Mouse (Mus musculus): Measurements from ENCODE around the gene Slc9a9. TPM values are rescaled to one million over a fixed set of nuclear protein-coding genes. Genes with fewer than 3 reads are reported as not detected.

The Slc9a9 gene
- polyA plus RNA-seq, 1 experiment, result 4.4 TPM

DNA sequence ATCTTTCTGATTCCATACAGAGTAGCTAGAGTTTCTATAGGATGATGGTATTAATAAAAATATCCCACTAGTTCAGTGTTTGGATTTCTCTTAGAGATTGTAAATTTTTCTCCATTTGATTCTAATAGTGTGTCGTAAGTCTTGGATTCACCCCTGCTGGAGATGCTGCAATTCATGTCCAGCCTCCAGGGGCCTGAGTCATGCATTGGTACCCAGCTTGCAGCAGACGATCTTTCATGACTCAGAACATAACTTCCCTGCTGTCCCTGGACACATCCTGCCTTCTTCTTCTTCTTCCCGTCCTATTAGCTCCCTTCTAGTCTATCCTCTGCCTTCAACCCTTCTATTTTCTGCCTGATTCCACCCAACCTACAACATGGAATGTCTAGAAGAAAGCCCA, 181.8 kb downstream of the Slc9a9 start:
- no peak overlapping the region for H3ac ChIP-seq (ENCODE audit: control insufficient read depth, insufficient read length, low read depth)
- H3K36me3 ChIP-seq (ENCODE audit: control insufficient read depth, insufficient read depth), result no peaks in the 10 kb centered on the region
- no peaks in the 10 kb centered on the region for H3K79me3 ChIP-seq (ENCODE audit: low read depth)
- no peaks in the 10 kb centered on the region for H3K79me2 ChIP-seq (ENCODE audit: control insufficient read depth, insufficient read depth)
- no peak for TF ChIP-seq USF1 (IDR thresholded peaks at IDR 0.05; ENCODE audit: low read depth)
- TF ChIP-seq CEBPB (IDR thresholded peaks at IDR 0.05; ENCODE audit: low read depth), result peak; percentile 78
- TF ChIP-seq MAX (IDR thresholded peaks at IDR 0.05), result no peak
- no peak for TF ChIP-seq MYOD1 (IDR thresholded peaks at IDR 0.05; ENCODE audit: control insufficient read depth, insufficient read length, low read depth)
- peak; percentile 33 for TF ChIP-seq FOSL1 (IDR thresholded peaks at IDR 0.05; ENCODE audit: insufficient read depth, low read length, poor library complexity, severe bottlenecking)
- no peaks in the 10 kb centered on the region for H3K27me3 ChIP-seq (ENCODE audit: control insufficient read depth, insufficient read depth, insufficient read length)
- H3K4me3 ChIP-seq (ENCODE audit: insufficient read depth, poor library complexity, severe bottlenecking), result no peak overlapping the region

DNA sequence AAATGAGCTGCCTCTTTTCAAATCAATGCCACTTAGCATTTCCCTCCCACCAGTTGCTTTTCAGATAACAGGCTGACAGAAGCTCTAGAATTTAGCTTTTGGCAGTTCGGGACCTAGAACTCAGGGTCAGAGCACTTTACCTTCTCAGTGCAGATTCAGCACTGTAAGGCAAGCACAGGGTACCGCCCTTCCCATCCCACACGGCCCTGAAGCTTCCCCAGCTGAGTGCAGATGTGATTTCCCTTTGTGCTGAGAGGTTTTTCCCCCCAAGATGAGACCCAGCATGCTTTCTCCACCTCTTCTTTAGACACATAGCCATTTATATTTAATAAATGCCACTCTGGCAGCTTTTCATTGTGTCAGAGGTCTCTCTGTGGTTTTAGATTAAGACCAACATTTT, 186.4 kb downstream of the Slc9a9 start:
- no peaks in the 10 kb centered on the region for H3K79me3 ChIP-seq (ENCODE audit: low read depth)
- H3K27me3 ChIP-seq (ENCODE audit: control insufficient read depth, insufficient read depth, insufficient read length), result no peaks in the 10 kb centered on the region
- no peak for TF ChIP-seq MYOG (IDR thresholded peaks at IDR 0.05; ENCODE audit: control insufficient read depth, extremely low read depth, insufficient read length)
- no peak for TF ChIP-seq CEBPB (IDR thresholded peaks at IDR 0.05; ENCODE audit: low read depth)
- TF ChIP-seq MYOD1 (IDR thresholded peaks at IDR 0.05; ENCODE audit: control insufficient read depth, insufficient read length, low read depth), result no peak
- H3K36me3 ChIP-seq (ENCODE audit: control insufficient read depth, insufficient read depth), result no peaks in the 10 kb centered on the region
- no peaks in the 10 kb centered on the region for H3K79me2 ChIP-seq (ENCODE audit: control insufficient read depth, insufficient read depth)
- no peak overlapping the region for H3K4me3 ChIP-seq (ENCODE audit: insufficient read depth, poor library complexity, severe bottlenecking)
- no peak overlapping the region for H3ac ChIP-seq (ENCODE audit: control insufficient read depth, insufficient read length, low read depth)

- Histone ChIP-seq H3K27me3 (ENCODE audit: control insufficient read depth, insufficient read depth, insufficient read length) (no peaks in the 10 kb centered on the region), H3K36me3 (ENCODE audit: control insufficient read depth, insufficient read depth) (no peaks in the 10 kb centered on the region)
These were observed 198.8 kb downstream of the Slc9a9 start for GRCm38 (mm10) chr9:94868557-94868956.

GRCm38 (mm10) chr9:94869023-94869799, 199.5 kb downstream of the Slc9a9 start:
- Histone ChIP-seq H3ac (ENCODE audit: control insufficient read depth, insufficient read length, low read depth) (no peak overlapping the region), H3K79me2 (ENCODE audit: control insufficient read depth, insufficient read depth) (no peaks in the 10 kb centered on the region), H3K36me3 (ENCODE audit: control insufficient read depth, insufficient read depth) (no peaks in the 10 kb centered on the region), H3K4me3 (ENCODE audit: insufficient read depth, poor library complexity, severe bottlenecking) (no peak overlapping the region), H3K79me3 (ENCODE audit: low read depth) (no peaks in the 10 kb centered on the region), H3K27me3 (ENCODE audit: control insufficient read depth, insufficient read depth, insufficient read length) (no peaks in the 10 kb centered on the region)
- TF ChIP-seq USF1 (IDR thresholded peaks at IDR 0.05; ENCODE audit: low read depth) (no peak), MYOD1 (IDR thresholded peaks at IDR 0.05; ENCODE audit: control insufficient read depth, insufficient read length, low read depth) (no peak), CEBPB (IDR thresholded peaks at IDR 0.05; ENCODE audit: low read depth) (no peak)

More at GRCm38 (mm10) chr9:94868557-94868956, 198.8 kb downstream of the Slc9a9 start:
- Histone ChIP-seq H3K79me3 (ENCODE audit: low read depth) (no peaks in the 10 kb centered on the region), H3K79me2 (ENCODE audit: control insufficient read depth, insufficient read depth) (no peaks in the 10 kb centered on the region), H3ac (ENCODE audit: control insufficient read depth, insufficient read length, low read depth) (no peak overlapping the region), H3K4me3 (ENCODE audit: insufficient read depth, poor library complexity, severe bottlenecking) (no peak overlapping the region)
- TF ChIP-seq MYOG (IDR thresholded peaks at IDR 0.05; ENCODE audit: control insufficient read depth, extremely low read depth, insufficient read length) (no peak), USF1 (IDR thresholded peaks at IDR 0.05; ENCODE audit: low read depth) (no peak), MAX (IDR thresholded peaks at IDR 0.05) (no peak), MYOD1 (IDR thresholded peaks at IDR 0.05; ENCODE audit: control insufficient read depth, insufficient read length, low read depth) (no peak), FOSL1 (IDR thresholded peaks at IDR 0.05; ENCODE audit: insufficient read depth, low read length, poor library complexity, severe bottlenecking) (no peak), CEBPB (IDR thresholded peaks at IDR 0.05; ENCODE audit: low read depth) (no peak), CTCF (IDR thresholded peaks at IDR 0.05; ENCODE audit: control insufficient read depth, insufficient read depth, insufficient read length) (no peak)

- H3K79me2 ChIP-seq (ENCODE audit: control insufficient read depth, insufficient read depth), result no peaks in the 10 kb centered on the region
- H3K36me3 ChIP-seq (ENCODE audit: control insufficient read depth, insufficient read depth), result no peaks in the 10 kb centered on the region
These were observed 212.8 kb downstream of the Slc9a9 start for GRCm38 (mm10) chr9:94882517-94882916.

GRCm38 (mm10) chr9:94883435-94883834, 213.7 kb downstream of the Slc9a9 start:
- Histone ChIP-seq H3K27me3 (ENCODE audit: control insufficient read depth, insufficient read depth, insufficient read length) (no peaks in the 10 kb centered on the region), H3K4me3 (ENCODE audit: insufficient read depth, poor library complexity, severe bottlenecking) (no peak overlapping the region), H3K79me3 (ENCODE audit: low read depth) (no peaks in the 10 kb centered on the region), H3K36me3 (ENCODE audit: control insufficient read depth, insufficient read depth) (no peaks in the 10 kb centered on the region), H3ac (ENCODE audit: control insufficient read depth, insufficient read length, low read depth) (no peak overlapping the region), H3K79me2 (ENCODE audit: control insufficient read depth, insufficient read depth) (no peaks in the 10 kb centered on the region)
- TF ChIP-seq MYOD1 (IDR thresholded peaks at IDR 0.05; ENCODE audit: control insufficient read depth, insufficient read length, low read depth) (no peak), FOSL1 (IDR thresholded peaks at IDR 0.05; ENCODE audit: insufficient read depth, low read length, poor library complexity, severe bottlenecking) (no peak), MAX (IDR thresholded peaks at IDR 0.05) (no peak), MYOG (IDR thresholded peaks at IDR 0.05; ENCODE audit: control insufficient read depth, extremely low read depth, insufficient read length) (no peak), CEBPB (IDR thresholded peaks at IDR 0.05; ENCODE audit: low read depth) (no peak), USF1 (IDR thresholded peaks at IDR 0.05; ENCODE audit: low read depth) (no peak), CTCF (IDR thresholded peaks at IDR 0.05; ENCODE audit: control insufficient read depth, insufficient read depth, insufficient read length) (no peak)

More at GRCm38 (mm10) chr9:94882517-94882916, 212.8 kb downstream of the Slc9a9 start:
- Histone ChIP-seq H3K4me3 (ENCODE audit: insufficient read depth, poor library complexity, severe bottlenecking) (no peak overlapping the region), H3K27me3 (ENCODE audit: control insufficient read depth, insufficient read depth, insufficient read length) (no peaks in the 10 kb centered on the region), H3ac (ENCODE audit: control insufficient read depth, insufficient read length, low read depth) (no peak overlapping the region), H3K79me3 (ENCODE audit: low read depth) (no peaks in the 10 kb centered on the region)
- TF ChIP-seq MYOG (IDR thresholded peaks at IDR 0.05; ENCODE audit: control insufficient read depth, extremely low read depth, insufficient read length) (no peak), MAX (IDR thresholded peaks at IDR 0.05) (no peak), USF1 (IDR thresholded peaks at IDR 0.05; ENCODE audit: low read depth) (no peak), CTCF (IDR thresholded peaks at IDR 0.05; ENCODE audit: control insufficient read depth, insufficient read depth, insufficient read length) (no peak), FOSL1 (IDR thresholded peaks at IDR 0.05; ENCODE audit: insufficient read depth, low read length, poor library complexity, severe bottlenecking) (no peak), CEBPB (IDR thresholded peaks at IDR 0.05; ENCODE audit: low read depth) (no peak), MYOD1 (IDR thresholded peaks at IDR 0.05; ENCODE audit: control insufficient read depth, insufficient read length, low read depth) (no peak)

Measured in C2C12 (cell line).